ENCODE assay signal across 27 mouse cellular contexts in genomic region chr9:34781356-34781755, GRCm38 (mm10).
"Had no signal": no experiment of that assay in that cellular context is flagged by ENCODE, and none has a peak within 500 bp of the region (broad histone marks: within the 10 kb centered on the region; RNA-seq: fewer than 3 reads in every experiment).

No protein-coding gene starts in this region.

- DNase-seq: gastrocnemius, adult 2 months; gastrocnemius, postnatal 10 days; gastrocnemius, postnatal 25 days; heart, adult 18-20 months; heart, postnatal 10 days; heart, postnatal 4 days; kidney, adult 18-20 months; kidney, adult 8-10 months; kidney, postnatal 10 days; kidney, postnatal 25 days; kidney, postnatal 4 days; liver; liver, embryonic 13.5 days had no signal

- H3K36me3 ChIP-seq: heart, embryonic 10.5 days; heart, embryonic 12.5 days; hindbrain, embryonic 10.5 days; hindbrain, embryonic 12.5 days; intestine, embryonic 15.5 days; limb, embryonic 10.5 days; limb, embryonic 12.5 days; liver, embryonic 13.5 days had no signal

- H3K4me1 ChIP-seq: hindbrain, embryonic 10.5 days; hindbrain, embryonic 12.5 days; intestine, embryonic 15.5 days; liver, embryonic 13.5 days had no signal

- H3K27ac ChIP-seq: gastrocnemius, adult 2 months; heart, embryonic 10.5 days; hindbrain, embryonic 10.5 days; hindbrain, embryonic 12.5 days; hindbrain, embryonic 14.5 days; intestine, embryonic 15.5 days; layer of hippocampus, adult 2 months; left cerebral cortex, adult 2 months; limb, embryonic 10.5 days; limb, embryonic 12.5 days; liver, embryonic 13.5 days had no signal

- H3K4me3 ChIP-seq: gastrocnemius, adult 2 months; heart, embryonic 10.5 days; heart, embryonic 12.5 days; hindbrain, embryonic 10.5 days; hindbrain, embryonic 12.5 days; intestine, embryonic 15.5 days; layer of hippocampus, adult 2 months; left cerebral cortex, adult 2 months; limb, embryonic 10.5 days; limb, embryonic 12.5 days; liver, embryonic 13.5 days had no signal

- H3K27me3 ChIP-seq: heart, embryonic 12.5 days; hindbrain, embryonic 12.5 days; intestine, embryonic 15.5 days; limb, embryonic 12.5 days; liver, embryonic 13.5 days had no signal

- H3K9ac ChIP-seq: heart, embryonic 12.5 days; hindbrain, embryonic 12.5 days; hindbrain, embryonic 14.5 days; intestine, embryonic 15.5 days; limb, embryonic 12.5 days; liver, embryonic 13.5 days had no signal

- H3K9me3 ChIP-seq: heart, embryonic 10.5 days; heart, embryonic 12.5 days; hindbrain, embryonic 10.5 days; hindbrain, embryonic 12.5 days; intestine, embryonic 15.5 days; limb, embryonic 10.5 days; limb, embryonic 12.5 days; liver, embryonic 13.5 days had no signal

- H3K4me2 ChIP-seq: heart, embryonic 12.5 days; hindbrain, embryonic 12.5 days; hindbrain, embryonic 14.5 days; intestine, embryonic 15.5 days; limb, embryonic 12.5 days; liver, embryonic 11.5 days; liver, embryonic 13.5 days had no signal

- ATAC-seq: hindbrain, embryonic 16.5 days; inflammation-experienced regulatory T-cells, adult 6 months; intestine, embryonic 15.5 days; intestine, postnatal 0 days had no signal
